Mouse (Mus musculus) forebrain, embryonic 12.5 days (tissue): ENCODE measurements at regions not wholly inside any gene's neighbourhood (a gene's known extent, or its start where the extent isn't known, plus 50 kb on each side); places are given as distances from the start of the nearest gene placed in this dataset.

Source experiments
- ATAC-seq: fragments of 200-750 bp; cut with Nextera tagmentation; 2 replicates; pipeline ENCODE4 v1.8.0; 2017; ENCODE audit warnings: moderate TSS enrichment; ENCODE audit not compliant: low FRiP score
- H3K27ac ChIP-seq: fragments of 300-500 bp; sonication (generic); 2 replicates; pipeline ENCODE4 v1.5.1; 2016; ENCODE audit warnings: mild to moderate bottlenecking
- H3K27me3 ChIP-seq: fragments of 300-500 bp; sonication (generic); 2 replicates; pipeline ENCODE4 v1.6.1; 2016; ENCODE audit warnings: mild to moderate bottlenecking
- H3K36me3 ChIP-seq: fragments of 300-500 bp; sonication (generic); replicated peaks from 2 replicates; pipeline ENCODE4 v1.6.1; 2016; ENCODE audit warnings: mild to moderate bottlenecking
- H3K4me1 ChIP-seq: fragments of 300-500 bp; sonication (generic); 2 replicates; pipeline ENCODE4 v1.6.1; 2016
- H3K4me2 ChIP-seq: fragments of 300-500 bp; sonication (generic); 2 replicates; pipeline ENCODE4 v1.6.1; 2016; ENCODE audit warnings: mild to moderate bottlenecking, moderate library complexity
- H3K4me3 ChIP-seq: fragments of 300-500 bp; sonication (generic); replicated peaks from 2 replicates; pipeline ENCODE4 v1.5.1; 2016; ENCODE audit warnings: mild to moderate bottlenecking
- H3K9ac ChIP-seq: fragments of 300-500 bp; sonication (generic); 2 replicates; pipeline ENCODE4 v1.6.1; 2016; ENCODE audit warnings: mild to moderate bottlenecking
- H3K9me3 ChIP-seq: fragments of 300-500 bp; sonication (generic); 2 replicates; pipeline ENCODE4 v1.6.1; 2016
- WGBS: fragments of 180-500 bp; shearing (Covaris S2); methylation state at CpG from one replicate; pipeline ENCODE4 v1.1.7; 2016; 5-methylcytosine and 5-hydroxymethylcytosine counted together

DNA sequence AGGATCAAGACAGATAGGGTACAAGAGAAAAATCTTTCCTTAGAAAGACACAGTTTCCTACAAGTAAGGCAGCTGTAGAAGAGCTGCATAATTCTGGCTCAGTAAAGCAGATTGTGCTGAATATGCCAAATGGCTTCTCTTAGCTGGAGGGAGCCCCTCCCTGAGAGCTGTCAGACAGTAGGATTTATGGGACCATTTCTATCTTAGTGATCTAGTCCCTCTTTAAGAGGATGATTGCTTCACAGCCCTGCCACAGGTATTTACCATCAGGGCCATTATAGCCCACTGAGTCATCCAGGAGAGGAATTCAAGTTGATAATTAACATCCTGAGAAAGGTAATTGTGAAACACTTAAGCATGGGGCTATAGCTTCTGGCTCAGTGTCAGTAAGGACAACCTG lies 101.5 kb upstream of the Cypt1 start:
- H3K4me2 ChIP-seq: no peak overlapping the region
- no peaks in the 10 kb centered on the region for H3K27me3 ChIP-seq
- H3K4me1 ChIP-seq: no peaks in the 10 kb centered on the region
- H3K9ac ChIP-seq: no peak overlapping the region
- no peaks in the 10 kb centered on the region for H3K36me3 ChIP-seq
- no peak overlapping the region for H3K4me3 ChIP-seq
- H3K27ac ChIP-seq: no peak overlapping the region
- H3K9me3 ChIP-seq: no peaks in the 10 kb centered on the region
- no peak for ATAC-seq

DNA sequence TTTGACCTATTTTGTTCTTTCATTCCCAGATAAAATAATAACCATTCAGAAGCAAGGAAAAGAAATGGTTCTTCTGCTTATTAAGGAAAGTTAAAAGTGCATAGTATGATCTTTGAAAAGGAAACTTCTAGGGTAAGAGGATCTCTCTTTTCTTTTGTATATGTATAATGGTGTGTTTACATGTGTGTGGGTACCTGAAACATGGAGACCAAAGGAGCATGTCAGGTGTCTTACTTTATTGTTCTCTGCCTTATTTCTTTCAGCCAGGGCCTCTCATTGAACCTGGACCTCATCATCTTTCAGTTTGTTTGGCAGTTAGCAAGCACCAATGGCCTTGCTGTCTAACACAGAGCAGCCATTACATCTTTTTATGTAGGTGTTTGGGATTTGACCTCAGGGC lies 101.0 kb upstream of the Cypt1 start:
- Histone ChIP-seq H3K4me2 (no peak overlapping the region), H3K4me1 (no peaks in the 10 kb centered on the region), H3K36me3 (no peaks in the 10 kb centered on the region), H3K27ac (no peak overlapping the region), H3K27me3 (no peaks in the 10 kb centered on the region), H3K9ac (no peak overlapping the region), H3K4me3 (no peak overlapping the region), H3K9me3 (no peaks in the 10 kb centered on the region)
- no peak for ATAC-seq

DNA sequence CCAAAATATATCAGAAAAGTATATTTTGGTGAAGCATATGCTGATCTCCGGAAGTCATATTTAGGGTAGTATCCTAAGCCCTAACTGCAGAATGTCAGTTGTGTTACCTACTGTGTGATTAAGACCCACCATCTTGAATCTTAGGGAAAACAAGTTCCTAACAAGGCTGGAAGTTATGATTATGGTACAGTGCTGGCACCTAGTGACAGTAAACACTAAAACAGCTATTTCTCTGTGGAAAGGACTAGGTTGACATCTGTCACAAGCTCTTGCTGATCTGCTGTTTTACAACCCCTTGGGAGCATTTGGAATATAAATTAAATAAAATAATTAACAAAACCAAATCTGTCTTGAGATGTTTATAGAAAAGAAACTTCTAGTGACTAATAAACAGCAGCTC lies 84.6 kb upstream of the Cypt1 start:
- Histone ChIP-seq H3K36me3 (no peaks in the 10 kb centered on the region), H3K4me2 (no peak overlapping the region), H3K9ac (no peak overlapping the region), H3K27ac (no peak overlapping the region), H3K4me1 (no peaks in the 10 kb centered on the region), H3K27me3 (no peaks in the 10 kb centered on the region), H3K9me3 (no peaks in the 10 kb centered on the region), H3K4me3 (no peak overlapping the region)
- WGBS: 76% methylated on average over 1 of the region's 1 CpGs
- ATAC-seq: no peak

DNA sequence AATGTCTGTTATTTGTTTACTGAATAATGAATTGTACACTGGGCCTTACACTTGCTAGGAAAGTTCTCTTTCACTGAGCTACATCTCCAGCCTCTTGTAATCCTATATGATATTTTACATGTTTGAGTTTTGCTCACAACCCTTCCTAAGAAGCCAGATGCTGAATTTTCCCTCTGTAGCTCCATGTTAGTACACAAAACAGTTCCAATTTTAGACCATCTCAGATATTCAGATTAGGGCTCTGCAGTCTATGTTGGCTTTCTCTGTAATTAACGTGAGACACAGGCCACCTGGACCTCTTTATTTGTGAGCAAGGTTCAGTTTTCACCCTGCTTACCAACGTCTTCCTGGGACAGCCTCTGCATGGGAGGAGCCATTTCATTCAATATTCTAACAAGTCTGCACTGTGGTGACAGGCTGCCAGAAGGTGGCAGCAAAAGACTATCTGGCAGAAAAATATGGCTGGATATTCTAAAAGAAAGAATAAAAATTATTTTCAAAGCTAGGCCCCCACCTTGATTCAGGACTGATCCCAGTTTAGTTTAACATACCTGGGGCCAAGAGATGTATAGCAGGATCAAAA lies 72.1 kb upstream of the Cypt1 start:
- ATAC-seq: peak; percentile 53; the same call in 1 of the 2 replicates
- no peak overlapping the region for H3K4me2 ChIP-seq
- WGBS: 4% methylated on average over 2 of the region's 2 CpGs

More for the DNA sequence above, 72.1 kb upstream of the Cypt1 start:
- H3K4me3 ChIP-seq: no peak overlapping the region
- H3K27me3 ChIP-seq: no peaks in the 10 kb centered on the region
- H3K9ac ChIP-seq: no peak overlapping the region
- no peaks in the 10 kb centered on the region for H3K4me1 ChIP-seq
- no peaks in the 10 kb centered on the region for H3K36me3 ChIP-seq
- no peaks in the 10 kb centered on the region for H3K9me3 ChIP-seq
- H3K27ac ChIP-seq: no peak overlapping the region
